Mouse (Mus musculus): ENCODE data around the gene Pmp22.

GRCm38 (mm10) chr11:63117266-63117665 lies 11.5 kb upstream of the Pmp22 start:
- TF ChIP-seq POLR2A (IDR thresholded peaks at IDR 0.05; ENCODE audit: borderline replicate concordance, extremely low read depth, insufficient read depth, insufficient read length, poor library complexity, severe bottlenecking): no peak
- TF ChIP-seq CTCF (IDR thresholded peaks at IDR 0.05; ENCODE audit: borderline replicate concordance, extremely low read depth, insufficient read depth, insufficient read length): no peak
